9 mouse cellular contexts compared by ENCODE assay signal in the genomic region with DNA sequence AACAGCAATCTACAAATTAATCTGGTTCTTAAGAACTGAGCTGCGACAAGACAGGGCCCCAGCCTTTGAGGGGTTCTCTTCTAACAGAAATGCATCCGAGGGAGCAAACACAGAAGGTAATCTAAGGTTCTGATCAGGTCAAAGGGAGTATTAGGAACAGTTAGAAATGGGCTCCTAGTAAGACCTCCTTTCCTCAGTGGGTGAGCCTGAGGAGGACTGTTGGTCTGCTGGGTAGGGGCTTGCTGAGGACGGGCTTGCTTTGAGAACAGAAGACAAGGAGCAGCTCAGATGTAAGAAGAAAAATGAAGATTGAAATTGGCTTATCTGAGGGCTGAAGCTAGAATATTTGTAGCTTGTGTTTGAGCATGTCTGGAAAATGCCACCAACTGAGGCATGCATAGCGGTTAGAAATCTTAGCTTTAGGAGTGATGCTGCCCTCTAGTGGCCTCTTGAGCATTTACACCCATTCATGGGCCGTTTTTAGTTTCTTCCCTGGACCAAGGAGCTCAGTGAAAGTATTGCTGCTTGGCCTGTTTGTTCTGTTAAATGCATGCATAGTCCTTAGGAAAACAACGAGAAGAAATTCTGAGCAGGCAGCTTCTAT. TPM values are rescaled to one million over a fixed set of nuclear protein-coding genes. Genes with fewer than 3 reads are reported as not detected.
A peak's percentile ranks its signal among the peaks of the same experiment; 100 is the strongest.
DNase-seq lines count a peak whose midpoint lies in the region; ATAC-seq and TF ChIP-seq lines count a peak whose summit lies in the region.
"Had no signal": no experiment of that assay in that cellular context is flagged by ENCODE, and none has a peak within 500 bp of the region (broad histone marks: within the 10 kb centered on the region; RNA-seq: fewer than 3 reads in every experiment).

No protein-coding gene starts in this region.

- H3K4me3 ChIP-seq in heart, postnatal 0 days (ENCODE audit: low read depth, low read length) = no peak overlapping the region
- H3K4me3 ChIP-seq in heart, embryonic 10.5 days = no peak overlapping the region
- no peak overlapping the region for H3K4me3 ChIP-seq in hindbrain, embryonic 11.5 days (ENCODE audit: low read depth, low read length)
- no peak overlapping the region for H3K4me3 ChIP-seq in midbrain, embryonic 10.5 days

- ATAC-seq in heart, postnatal 0 days (ENCODE audit: insufficient read depth, low read depth) = no peak
- peak; percentile 73 for ATAC-seq in hindbrain, embryonic 11.5 days (ENCODE audit: low FRiP score)

- DNase-seq in heart, postnatal 0 days (ENCODE audit: low spot score) = peak; percentile 19
- no peak for DNase-seq in heart, embryonic 10.5 days (ENCODE audit: low spot score)
- DNase-seq in adrenal gland, adult 2 months = peak; percentile 67
- DNase-seq in embryo, embryonic 11 days = peak; percentile 73
- peak; percentile 82 for DNase-seq in hindbrain, embryonic 11.5 days (ENCODE audit: low spot score)
- DNase-seq in layer of hippocampus, postnatal 10 days (ENCODE audit: low spot score in 2 of 2) = peak; percentile 57 to 67
- DNase-seq in midbrain, embryonic 10.5 days (ENCODE audit: low spot score) = peak; percentile 46
- DNase-seq in right cerebral cortex, postnatal 36 days (ENCODE audit: low spot score in 2 of 2) = peak; percentile 20 to 32

- H3K4me2 ChIP-seq in heart, postnatal 0 days (ENCODE audit: low read depth, low read length) = no peak overlapping the region
- H3K4me2 ChIP-seq in hindbrain, embryonic 11.5 days (replicated peaks; ENCODE audit: low read depth, low read length) = no peak overlapping the region

- no peaks in the 10 kb centered on the region for H3K9me3 ChIP-seq in heart, postnatal 0 days (replicated peaks; ENCODE audit: control insufficient read depth, low read length)
- H3K9me3 ChIP-seq in heart, embryonic 10.5 days = no peaks in the 10 kb centered on the region
- no peaks in the 10 kb centered on the region for H3K9me3 ChIP-seq in hindbrain, embryonic 11.5 days (ENCODE audit: control insufficient read depth, low read length)
- H3K9me3 ChIP-seq in midbrain, embryonic 10.5 days (replicated peaks) = no peaks in the 10 kb centered on the region

- peak; percentile 80 for TF ChIP-seq CTCF in heart, postnatal 0 days (IDR thresholded peaks at IDR 0.05; ENCODE audit: low read depth)

- no peaks in the 10 kb centered on the region for H3K27me3 ChIP-seq in heart, postnatal 0 days (ENCODE audit: control insufficient read depth, insufficient read depth, low read length)
- 0 out of 2 replicates have a peak, but pooled peaks cover 6% of the 10 kb centered on the region for H3K27me3 ChIP-seq in heart, embryonic 10.5 days (ENCODE audit: insufficient read depth, poor library complexity, severe bottlenecking)
- no peaks in the 10 kb centered on the region for H3K27me3 ChIP-seq in hindbrain, embryonic 11.5 days (ENCODE audit: control insufficient read depth, insufficient read depth, low read length)
- H3K27me3 ChIP-seq in midbrain, embryonic 10.5 days (ENCODE audit: low read depth, poor library complexity, severe bottlenecking) = no peaks in the 10 kb centered on the region

- H3K9ac ChIP-seq in heart, postnatal 0 days (replicated peaks; ENCODE audit: low read depth, low read length) = no peak overlapping the region
- no peak overlapping the region for H3K9ac ChIP-seq in hindbrain, embryonic 11.5 days (ENCODE audit: low read depth, low read length)

- no peak overlapping the region for H3K27ac ChIP-seq in heart, postnatal 0 days (ENCODE audit: low read depth)
- no peak overlapping the region for H3K27ac ChIP-seq in heart, embryonic 10.5 days
- H3K27ac ChIP-seq in hindbrain, embryonic 11.5 days (ENCODE audit: low read depth, low read length) = no peak overlapping the region
- H3K27ac ChIP-seq in midbrain, embryonic 10.5 days (replicated peaks) = no peak overlapping the region; the same call in 1 of the 2 replicates

- TF ChIP-seq EP300 in heart, postnatal 0 days (IDR thresholded peaks at IDR 0.05; ENCODE audit: low read depth) = no peak

- no peaks in the 10 kb centered on the region for H3K36me3 ChIP-seq in heart, postnatal 0 days (replicated peaks; ENCODE audit: control insufficient read depth, insufficient read depth, low read length)
- no peaks in the 10 kb centered on the region for H3K36me3 ChIP-seq in heart, embryonic 10.5 days
- H3K36me3 ChIP-seq in hindbrain, embryonic 11.5 days (ENCODE audit: control insufficient read depth, insufficient read depth, low read length) = no peaks in the 10 kb centered on the region
- no peaks in the 10 kb centered on the region for H3K36me3 ChIP-seq in midbrain, embryonic 10.5 days

- 28% methylated on average over 6 of the region's 6 CpGs for WGBS in heart, postnatal 0 days
- 33% methylated on average over 6 of the region's 6 CpGs for WGBS in heart, embryonic 10.5 days
- WGBS in hindbrain, embryonic 11.5 days = 37% methylated on average over 6 of the region's 6 CpGs
- 35% methylated on average over 6 of the region's 6 CpGs for WGBS in midbrain, embryonic 10.5 days

- no peaks in the 10 kb centered on the region for H3K4me1 ChIP-seq in heart, postnatal 0 days (ENCODE audit: control insufficient read depth, insufficient read depth)
- H3K4me1 ChIP-seq in heart, embryonic 10.5 days = no peaks in the 10 kb centered on the region
- H3K4me1 ChIP-seq in hindbrain, embryonic 11.5 days (replicated peaks; ENCODE audit: control insufficient read depth, insufficient read depth, low read length) = no peaks in the 10 kb centered on the region
- H3K4me1 ChIP-seq in midbrain, embryonic 10.5 days = peaks cover 4% of the 10 kb centered on the region; the same call in 1 of the 2 replicates

RNA-seq across cellular contexts. Expression of gene Svip, which starts 33.5 kb away (rescaled TPM):
- total RNA-seq in heart, postnatal 0 days (2014; rRNA removed; ENCODE audit: low replicate concordance) = 5.4 and 11.8 TPM in 2 replicates
- polyA plus RNA-seq in heart, postnatal 0 days (2015; fragmentation: Nextera tagmentation; extraction: Ambion mirVana) = 10.6 and 11.4 TPM in 2 replicates
- 10.2 and 19.4 TPM in 2 replicates for polyA plus RNA-seq in heart, embryonic 10.5 days (2016; fragmentation: Nextera tagmentation; extraction: Ambion mirVana)
- 10 to 100 TPM; 23.0 to 26.7 TPM for total RNA-seq in adrenal gland, adult 2 months (2021)
- polyA plus RNA-seq in adrenal gland, adult 2 months (2012; rRNA removed) = 2.9 and 3.1 TPM in 2 replicates
- 18.1 and 20.0 TPM in 2 replicates for polyA plus RNA-seq in hindbrain, embryonic 11.5 days (2014; fragmentation: Nextera tagmentation; extraction: Ambion mirVana)
- total RNA-seq in layer of hippocampus, postnatal 10 days (2021) = 10 to 100 TPM; 26.0 to 30.6 TPM
- 7.0 and 10.0 TPM in 2 replicates for polyA plus RNA-seq in midbrain, embryonic 10.5 days (2016; fragmentation: Nextera tagmentation; extraction: Ambion mirVana)

RNA-seq across cellular contexts. Expression of gene 1700015G11Rik, which starts 43.2 kb away (rescaled TPM):
- not detected in 2 replicates for total RNA-seq in heart, postnatal 0 days (2014; rRNA removed; ENCODE audit: low replicate concordance)
- polyA plus RNA-seq in heart, postnatal 0 days (2015; fragmentation: Nextera tagmentation; extraction: Ambion mirVana) = not detected in 2 replicates
- polyA plus RNA-seq in heart, embryonic 10.5 days (2016; fragmentation: Nextera tagmentation; extraction: Ambion mirVana) = not detected in 2 replicates
- total RNA-seq in adrenal gland, adult 2 months (2021) = not detected
- polyA plus RNA-seq in adrenal gland, adult 2 months (2012; rRNA removed) = not detected in 2 replicates
- not detected in 2 replicates for polyA plus RNA-seq in hindbrain, embryonic 11.5 days (2014; fragmentation: Nextera tagmentation; extraction: Ambion mirVana)
- total RNA-seq in layer of hippocampus, postnatal 10 days (2021) = not detected
- polyA plus RNA-seq in midbrain, embryonic 10.5 days (2016; fragmentation: Nextera tagmentation; extraction: Ambion mirVana) = not detected in 2 replicates
- total RNA-seq: left cerebral cortex, adult 8-10 months had no signal
